Mouse (Mus musculus): ENCODE measurements around the gene Dnmt1. TPM values are rescaled to one million over a fixed set of nuclear protein-coding genes. Genes with fewer than 3 reads are reported as not detected.

The Dnmt1 gene
- polyA plus RNA-seq, 1 experiment from 2014 or later = 67.4 TPM

- peak overlapping the region; percentile 67 for H3K4me2 ChIP-seq
- ATAC-seq (ENCODE audit: low FRiP score) (no peak), DNase-seq (ENCODE audit: low spot score, missing footprints) (peak; percentile 87)
- peak overlapping the region; percentile 77 for H3K4me3 ChIP-seq (ENCODE audit: low read depth, low read length)
- peaks cover 11% of the 10 kb centered on the region for H3K4me1 ChIP-seq (ENCODE audit: control insufficient read depth, insufficient read depth, low read length)
- no peaks in the 10 kb centered on the region for H3K9me3 ChIP-seq (ENCODE audit: control insufficient read depth, low read length)
- H3K9ac ChIP-seq (ENCODE audit: low read length) = peak overlapping the region; percentile 69
- 28% methylated on average over 14 of the region's 14 CpGs for WGBS
- no peaks in the 10 kb centered on the region for H3K27me3 ChIP-seq (ENCODE audit: control insufficient read depth, insufficient read depth, low read length)
- H3K27ac ChIP-seq (ENCODE audit: low read depth, low read length) = no peak overlapping the region
- no peaks in the 10 kb centered on the region for H3K36me3 ChIP-seq (ENCODE audit: control insufficient read depth, insufficient read depth, low read length)
These were observed 8.2 kb downstream of the Dnmt1 start for GRCm38 (mm10) chr9:20951441-20951840.

- H3K4me1 ChIP-seq (ENCODE audit: control insufficient read depth, insufficient read depth, low read length) = peaks cover 11% of the 10 kb centered on the region
- H3K27me3 ChIP-seq (ENCODE audit: control insufficient read depth, insufficient read depth, low read length) = no peaks in the 10 kb centered on the region
- DNase-seq (ENCODE audit: low spot score, missing footprints) = no peak
- peak overlapping the region; percentile 33; the same call in 1 of the 2 replicates for H3K9ac ChIP-seq (ENCODE audit: low read length)
- no peak overlapping the region for H3K27ac ChIP-seq (ENCODE audit: low read depth, low read length)
- no peaks in the 10 kb centered on the region for H3K9me3 ChIP-seq (ENCODE audit: control insufficient read depth, low read length)
- H3K4me3 ChIP-seq (ENCODE audit: low read depth, low read length) = no peak overlapping the region
- no peak overlapping the region for H3K4me2 ChIP-seq
- no peak for ATAC-seq (ENCODE audit: low FRiP score)
- H3K36me3 ChIP-seq (ENCODE audit: control insufficient read depth, insufficient read depth, low read length) = no peaks in the 10 kb centered on the region
These were observed 9.3 kb downstream of the Dnmt1 start for GRCm38 (mm10) chr9:20950419-20950818.

GRCm38 (mm10) chr9:20946066-20946880, 13.4 kb downstream of the Dnmt1 start:
- Histone ChIP-seq H3K4me1 (ENCODE audit: control insufficient read depth, insufficient read depth, low read length) (peaks cover 7% of the 10 kb centered on the region), H3K4me2 (no peak overlapping the region), H3K4me3 (ENCODE audit: low read depth, low read length) (no peak overlapping the region), H3K27ac (ENCODE audit: low read depth, low read length) (no peak overlapping the region), H3K27me3 (ENCODE audit: control insufficient read depth, insufficient read depth, low read length) (no peaks in the 10 kb centered on the region), H3K9me3 (ENCODE audit: control insufficient read depth, low read length) (no peaks in the 10 kb centered on the region), H3K9ac (ENCODE audit: low read length) (no peak overlapping the region), H3K36me3 (ENCODE audit: control insufficient read depth, insufficient read depth, low read length) (0 out of 2 replicates have a peak, but pooled peaks cover 2% of the 10 kb centered on the region)
- DNase-seq (ENCODE audit: low spot score, missing footprints) (peak; percentile 49), ATAC-seq (ENCODE audit: low FRiP score) (no peak)
- WGBS = 89% methylated on average over 16 of the region's 16 CpGs

GRCm38 (mm10) chr9:20944697-20945370, 14.9 kb downstream of the Dnmt1 start:
- H3K27ac ChIP-seq (ENCODE audit: low read depth, low read length) = no peak overlapping the region
- H3K4me1 ChIP-seq (ENCODE audit: control insufficient read depth, insufficient read depth, low read length) = no peaks in the 10 kb centered on the region
- H3K9ac ChIP-seq (ENCODE audit: low read length) = no peak overlapping the region
- H3K4me3 ChIP-seq (ENCODE audit: low read depth, low read length) = no peak overlapping the region
- no peaks in the 10 kb centered on the region for H3K27me3 ChIP-seq (ENCODE audit: control insufficient read depth, insufficient read depth, low read length)
- DNase-seq (ENCODE audit: low spot score, missing footprints) (peak; percentile 65), ATAC-seq (ENCODE audit: low FRiP score) (no peak)
- H3K36me3 ChIP-seq (ENCODE audit: control insufficient read depth, insufficient read depth, low read length) = peaks cover 11% of the 10 kb centered on the region
- 87% methylated on average over 4 of the region's 4 CpGs for WGBS
- H3K9me3 ChIP-seq (ENCODE audit: control insufficient read depth, low read length) = no peaks in the 10 kb centered on the region
- H3K4me2 ChIP-seq = no peak overlapping the region

GRCm38 (mm10) chr9:20943911-20944310, 15.8 kb downstream of the Dnmt1 start:
- Histone ChIP-seq H3K27ac (ENCODE audit: low read depth, low read length) (no peak overlapping the region), H3K4me2 (no peak overlapping the region), H3K36me3 (ENCODE audit: control insufficient read depth, insufficient read depth, low read length) (peaks cover 19% of the 10 kb centered on the region), H3K9ac (ENCODE audit: low read length) (no peak overlapping the region), H3K9me3 (ENCODE audit: control insufficient read depth, low read length) (no peaks in the 10 kb centered on the region), H3K27me3 (ENCODE audit: control insufficient read depth, insufficient read depth, low read length) (no peaks in the 10 kb centered on the region), H3K4me1 (ENCODE audit: control insufficient read depth, insufficient read depth, low read length) (no peaks in the 10 kb centered on the region), H3K4me3 (ENCODE audit: low read depth, low read length) (no peak overlapping the region)
- ATAC-seq (ENCODE audit: low FRiP score) (no peak), DNase-seq (ENCODE audit: low spot score, missing footprints) (peak; percentile 71)
- 28% methylated on average over 2 of the region's 2 CpGs for WGBS

GRCm38 (mm10) chr9:20943396-20943795, 16.3 kb downstream of the Dnmt1 start:
- WGBS = 94% methylated on average over 7 of the region's 7 CpGs
- Histone ChIP-seq H3K27me3 (ENCODE audit: control insufficient read depth, insufficient read depth, low read length) (no peaks in the 10 kb centered on the region), H3K36me3 (ENCODE audit: control insufficient read depth, insufficient read depth, low read length) (peaks cover 23% of the 10 kb centered on the region), H3K9me3 (ENCODE audit: control insufficient read depth, low read length) (no peaks in the 10 kb centered on the region), H3K27ac (ENCODE audit: low read depth, low read length) (no peak overlapping the region), H3K4me2 (no peak overlapping the region), H3K9ac (ENCODE audit: low read length) (no peak overlapping the region), H3K4me1 (ENCODE audit: control insufficient read depth, insufficient read depth, low read length) (no peaks in the 10 kb centered on the region), H3K4me3 (ENCODE audit: low read depth, low read length) (no peak overlapping the region)
- DNase-seq (ENCODE audit: low spot score, missing footprints) = no peak
- no peak for ATAC-seq (ENCODE audit: low FRiP score)

GRCm38 (mm10) chr9:20923258-20923657, 36.4 kb downstream of the Dnmt1 start:
- Histone ChIP-seq H3K36me3 (ENCODE audit: control insufficient read depth, insufficient read depth, low read length) (peaks cover 70% of the 10 kb centered on the region), H3K9me3 (ENCODE audit: control insufficient read depth, low read length) (no peaks in the 10 kb centered on the region), H3K27ac (ENCODE audit: low read depth, low read length) (no peak overlapping the region), H3K4me3 (ENCODE audit: low read depth, low read length) (no peak overlapping the region), H3K9ac (ENCODE audit: low read length) (no peak overlapping the region), H3K27me3 (ENCODE audit: control insufficient read depth, insufficient read depth, low read length) (no peaks in the 10 kb centered on the region), H3K4me1 (ENCODE audit: control insufficient read depth, insufficient read depth, low read length) (no peaks in the 10 kb centered on the region), H3K4me2 (no peak overlapping the region)
- ATAC-seq (ENCODE audit: low FRiP score) = no peak
- no peak for DNase-seq (ENCODE audit: low spot score, missing footprints)
- 89% methylated on average over 3 of the region's 3 CpGs for WGBS

- no peak for ATAC-seq (ENCODE audit: low FRiP score)
- Histone ChIP-seq H3K27ac (ENCODE audit: low read depth, low read length) (no peak overlapping the region), H3K4me2 (no peak overlapping the region)
These were observed 43.5 kb downstream of the Dnmt1 start for GRCm38 (mm10) chr9:20916160-20916559.

GRCm38 (mm10) chr9:20909948-20910347, 49.7 kb downstream of the Dnmt1 start:
- Histone ChIP-seq H3K27ac (ENCODE audit: low read depth, low read length) (no peak overlapping the region), H3K4me2 (no peak overlapping the region), H3K9ac (ENCODE audit: low read length) (no peak overlapping the region), H3K4me1 (ENCODE audit: control insufficient read depth, insufficient read depth, low read length) (no peaks in the 10 kb centered on the region), H3K4me3 (ENCODE audit: low read depth, low read length) (no peak overlapping the region), H3K27me3 (ENCODE audit: control insufficient read depth, insufficient read depth, low read length) (no peaks in the 10 kb centered on the region), H3K36me3 (ENCODE audit: control insufficient read depth, insufficient read depth, low read length) (peaks cover 67% of the 10 kb centered on the region), H3K9me3 (ENCODE audit: control insufficient read depth, low read length) (no peaks in the 10 kb centered on the region)
- WGBS = 96% methylated on average over 9 of the region's 9 CpGs
- DNase-seq (ENCODE audit: low spot score, missing footprints) (no peak), ATAC-seq (ENCODE audit: low FRiP score) (no peak)

More at GRCm38 (mm10) chr9:20916160-20916559, 43.5 kb downstream of the Dnmt1 start:
- WGBS = 85% methylated on average over 4 of the region's 4 CpGs
- DNase-seq (ENCODE audit: low spot score, missing footprints) = no peak
- Histone ChIP-seq H3K27me3 (ENCODE audit: control insufficient read depth, insufficient read depth, low read length) (no peaks in the 10 kb centered on the region), H3K36me3 (ENCODE audit: control insufficient read depth, insufficient read depth, low read length) (peaks cover 69% of the 10 kb centered on the region), H3K9me3 (ENCODE audit: control insufficient read depth, low read length) (no peaks in the 10 kb centered on the region), H3K9ac (ENCODE audit: low read length) (no peak overlapping the region), H3K4me3 (ENCODE audit: low read depth, low read length) (no peak overlapping the region), H3K4me1 (ENCODE audit: control insufficient read depth, insufficient read depth, low read length) (no peaks in the 10 kb centered on the region)
